ENCODE assay signal across 28 mouse cellular contexts in the genomic region with DNA sequence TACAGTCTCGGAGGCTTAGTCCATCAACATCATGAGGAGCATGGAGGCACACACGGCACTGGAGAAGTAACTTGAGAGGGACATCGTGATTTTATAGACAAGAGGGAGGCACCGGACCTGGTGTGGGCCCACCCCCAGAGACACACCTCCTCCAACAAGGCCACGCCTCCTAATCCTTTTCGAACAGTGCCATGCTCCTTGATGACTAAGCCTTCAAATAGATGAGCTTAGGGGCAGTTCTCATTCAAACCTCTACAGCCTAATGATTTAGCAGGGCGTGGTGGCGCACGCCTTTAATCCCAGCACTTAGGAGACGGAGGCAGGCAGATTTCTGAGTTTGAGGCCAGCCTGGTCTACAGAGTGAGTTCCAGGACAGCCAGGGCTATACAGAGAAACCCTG.
"Had no signal": no experiment of that assay in that cellular context is flagged by ENCODE, and none has a peak within 500 bp of the region (broad histone marks: within the 10 kb centered on the region; RNA-seq: fewer than 3 reads in every experiment).

No protein-coding gene starts in this region.

- H3K4me3 ChIP-seq: gastrocnemius, adult 2 months; heart, adult 2 months; heart, embryonic 13.5 days; heart, embryonic 15.5 days; hindbrain, embryonic 10.5 days; hindbrain, embryonic 12.5 days; intestine, embryonic 15.5 days; layer of hippocampus, adult 2 months; left cerebral cortex, adult 2 months; limb, embryonic 13.5 days; limb, embryonic 15.5 days; liver, embryonic 12.5 days had no signal

- H3K27ac ChIP-seq: gastrocnemius, adult 2 months; heart, adult 2 months; heart, embryonic 13.5 days; heart, embryonic 15.5 days; hindbrain, embryonic 10.5 days; hindbrain, embryonic 12.5 days; hindbrain, embryonic 14.5 days; intestine, embryonic 15.5 days; layer of hippocampus, adult 2 months; left cerebral cortex, adult 2 months; limb, embryonic 13.5 days; limb, embryonic 15.5 days; liver, embryonic 12.5 days; liver, embryonic 14.5 days had no signal

- H3K9ac ChIP-seq: heart, embryonic 13.5 days; heart, embryonic 15.5 days; hindbrain, embryonic 12.5 days; hindbrain, embryonic 14.5 days; intestine, embryonic 15.5 days; limb, embryonic 13.5 days; limb, embryonic 15.5 days; liver, embryonic 12.5 days; liver, embryonic 14.5 days had no signal

- H3K4me1 ChIP-seq: heart, embryonic 15.5 days; hindbrain, embryonic 10.5 days; hindbrain, embryonic 12.5 days; intestine, embryonic 15.5 days; limb, embryonic 13.5 days; limb, embryonic 15.5 days; liver, embryonic 12.5 days had no signal

- H3K27me3 ChIP-seq: heart, embryonic 13.5 days; heart, embryonic 15.5 days; hindbrain, embryonic 12.5 days; intestine, embryonic 15.5 days; limb, embryonic 13.5 days; limb, embryonic 15.5 days; liver, embryonic 12.5 days had no signal

- DNase-seq: gastrocnemius, adult 2 months; gastrocnemius, postnatal 10 days; gastrocnemius, postnatal 25 days; heart, postnatal 14 days; heart, postnatal 4 days; kidney, adult 18-20 months; kidney, adult 8-10 months; kidney, postnatal 10 days; kidney, postnatal 25 days; kidney, postnatal 4 days; left cerebral cortex, postnatal 4 days had no signal

- H3K9me3 ChIP-seq: heart, embryonic 13.5 days; heart, embryonic 15.5 days; hindbrain, embryonic 12.5 days; intestine, embryonic 15.5 days; limb, embryonic 13.5 days; limb, embryonic 15.5 days had no signal

- H3K4me2 ChIP-seq: heart, embryonic 11.5 days; heart, embryonic 13.5 days; heart, embryonic 15.5 days; hindbrain, embryonic 12.5 days; hindbrain, embryonic 14.5 days; intestine, embryonic 15.5 days; limb, embryonic 13.5 days; limb, embryonic 15.5 days; liver, embryonic 12.5 days had no signal

- ATAC-seq: hindbrain, embryonic 16.5 days; inflammation-experienced regulatory T-cells, adult 6 months; intestine, embryonic 15.5 days; intestine, postnatal 0 days; liver, embryonic 12.5 days had no signal
